Mouse (Mus musculus): ENCODE results near the gene Slc22a17. TPM values are rescaled to one million over a fixed set of nuclear protein-coding genes. Genes with fewer than 3 reads are reported as not detected.

The Slc22a17 gene
- polyA plus RNA-seq, 1 experiment, result 27.8 TPM

DNA sequence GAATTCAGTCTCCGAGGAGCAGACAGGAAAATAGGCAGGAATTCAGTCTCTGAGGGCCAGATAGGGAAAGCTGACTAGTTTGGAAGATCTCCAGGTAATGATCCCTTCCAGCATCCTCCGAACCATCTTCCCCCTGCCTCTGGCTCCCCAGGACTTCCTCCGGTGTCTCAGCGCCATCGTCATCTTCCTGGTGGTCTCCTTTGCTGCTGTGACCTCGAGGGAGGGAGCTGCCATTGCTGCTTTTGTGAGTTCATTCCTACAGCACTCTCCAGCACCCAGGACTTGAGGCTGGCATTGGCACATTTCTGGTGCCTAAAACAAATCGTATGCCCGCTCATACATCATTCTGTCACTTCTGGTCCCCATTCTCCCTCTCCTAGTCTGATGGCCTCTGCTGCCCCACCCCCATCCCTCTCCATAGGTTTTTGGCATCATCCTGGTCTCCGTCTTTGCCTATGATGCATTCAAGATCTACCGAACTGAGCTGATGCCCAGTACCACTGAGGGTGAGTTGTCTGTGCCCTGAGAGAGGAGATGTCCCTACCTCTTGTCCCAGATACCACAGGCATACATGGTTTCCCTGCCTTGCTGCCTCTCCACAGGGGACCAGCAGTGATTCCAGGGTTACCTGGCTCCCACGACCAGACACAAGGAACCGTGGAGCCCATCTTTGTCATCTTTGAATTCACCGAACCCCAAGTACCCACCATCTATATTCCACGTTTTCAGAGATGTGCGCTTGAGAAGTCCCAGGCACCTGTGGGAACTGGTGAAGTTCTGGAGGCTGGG is 25.7 kb upstream of the Slc22a17 start:
- TF ChIP-seq CTCF (IDR thresholded peaks at IDR 0.05; ENCODE audit: control insufficient read depth, insufficient read depth, insufficient replicate concordance, low read depth, low read length) (no peak), POLR2A (IDR thresholded peaks at IDR 0.05; ENCODE audit: control insufficient read depth, low read depth, low read length) (no peak)
- Histone ChIP-seq H3K4me1 (ENCODE audit: control insufficient read depth, insufficient read depth, low read length) (no peaks in the 10 kb centered on the region), H3K27me3 (ENCODE audit: control insufficient read depth, insufficient read depth, low read length) (no peaks in the 10 kb centered on the region), H3K27ac (ENCODE audit: control insufficient read depth, insufficient read depth, low read depth, low read length) (no peak overlapping the region), H3K36me3 (ENCODE audit: control insufficient read depth, insufficient read depth, low read length) (no peaks in the 10 kb centered on the region), H3K4me3 (ENCODE audit: control insufficient read depth, low read depth, low read length) (no peak overlapping the region)

DNA sequence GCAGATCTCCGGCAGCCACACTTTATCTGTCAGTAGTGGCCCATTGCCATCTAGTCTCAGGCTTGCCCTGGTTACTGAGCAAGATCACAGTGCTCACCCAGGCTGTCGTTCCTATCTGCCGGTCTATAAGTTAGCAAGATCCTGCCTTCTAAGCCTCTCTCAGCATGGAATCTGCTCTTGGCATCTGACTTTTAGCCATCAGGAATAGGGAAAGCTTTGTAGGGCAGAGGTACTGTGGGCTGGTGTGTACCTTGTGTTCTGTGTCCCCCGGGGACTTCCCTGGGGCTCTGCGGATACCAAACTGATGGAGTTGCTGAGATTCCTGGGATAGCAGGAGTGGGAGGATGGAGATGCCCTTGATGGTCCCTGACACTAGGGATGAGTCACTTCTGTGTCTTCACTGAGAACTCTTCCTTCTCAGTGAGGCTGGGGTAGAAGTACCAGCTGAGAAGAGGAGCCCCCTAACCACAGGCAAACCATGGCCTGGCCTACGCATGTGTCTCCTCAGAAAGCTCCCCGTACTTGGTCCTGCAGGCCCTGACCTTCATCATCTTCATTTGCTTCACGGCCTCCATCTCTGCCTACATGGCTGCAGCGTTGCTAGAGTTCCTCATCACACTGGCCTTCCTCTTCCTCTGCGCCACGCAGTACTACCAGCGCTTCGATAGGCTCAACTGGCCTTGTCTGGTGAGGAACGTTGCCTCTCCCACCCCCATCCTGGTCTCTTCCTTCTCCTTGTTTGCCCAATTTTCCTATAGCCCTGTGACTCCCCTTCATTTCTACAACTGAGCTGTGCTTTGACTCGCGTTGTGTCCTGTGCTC is 24.6 kb upstream of the Slc22a17 start:
- H3K27ac ChIP-seq (ENCODE audit: control insufficient read depth, insufficient read depth, low read depth, low read length), result no peak overlapping the region
- H3K4me3 ChIP-seq (ENCODE audit: control insufficient read depth, low read depth, low read length), result no peak overlapping the region
- H3K4me1 ChIP-seq (ENCODE audit: control insufficient read depth, insufficient read depth, low read length), result no peaks in the 10 kb centered on the region
- H3K27me3 ChIP-seq (ENCODE audit: control insufficient read depth, insufficient read depth, low read length), result no peaks in the 10 kb centered on the region
- H3K36me3 ChIP-seq (ENCODE audit: control insufficient read depth, insufficient read depth, low read length), result no peaks in the 10 kb centered on the region
- TF ChIP-seq POLR2A (IDR thresholded peaks at IDR 0.05; ENCODE audit: control insufficient read depth, low read depth, low read length), result no peak
- no peak for TF ChIP-seq CTCF (IDR thresholded peaks at IDR 0.05; ENCODE audit: control insufficient read depth, insufficient read depth, insufficient replicate concordance, low read depth, low read length)

DNA sequence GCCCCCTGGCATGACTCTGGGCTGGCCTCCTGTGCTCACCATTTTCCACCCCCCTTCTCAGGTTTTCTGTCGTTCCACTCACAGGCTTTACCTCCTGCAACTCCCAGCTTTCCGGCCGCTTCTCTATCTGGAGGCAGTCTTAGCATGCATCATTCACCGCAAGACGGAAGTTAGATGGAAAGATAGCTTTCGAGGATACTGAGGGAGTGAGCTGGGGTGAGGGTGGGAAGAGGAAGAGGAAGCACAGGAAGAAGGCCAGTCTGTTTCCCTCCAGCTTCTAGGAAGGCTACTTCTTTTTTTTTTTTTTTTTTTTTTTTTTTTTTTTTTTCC is 23.9 kb upstream of the Slc22a17 start:
- H3K27ac ChIP-seq (ENCODE audit: control insufficient read depth, insufficient read depth, low read depth, low read length), result no peak overlapping the region

DNA sequence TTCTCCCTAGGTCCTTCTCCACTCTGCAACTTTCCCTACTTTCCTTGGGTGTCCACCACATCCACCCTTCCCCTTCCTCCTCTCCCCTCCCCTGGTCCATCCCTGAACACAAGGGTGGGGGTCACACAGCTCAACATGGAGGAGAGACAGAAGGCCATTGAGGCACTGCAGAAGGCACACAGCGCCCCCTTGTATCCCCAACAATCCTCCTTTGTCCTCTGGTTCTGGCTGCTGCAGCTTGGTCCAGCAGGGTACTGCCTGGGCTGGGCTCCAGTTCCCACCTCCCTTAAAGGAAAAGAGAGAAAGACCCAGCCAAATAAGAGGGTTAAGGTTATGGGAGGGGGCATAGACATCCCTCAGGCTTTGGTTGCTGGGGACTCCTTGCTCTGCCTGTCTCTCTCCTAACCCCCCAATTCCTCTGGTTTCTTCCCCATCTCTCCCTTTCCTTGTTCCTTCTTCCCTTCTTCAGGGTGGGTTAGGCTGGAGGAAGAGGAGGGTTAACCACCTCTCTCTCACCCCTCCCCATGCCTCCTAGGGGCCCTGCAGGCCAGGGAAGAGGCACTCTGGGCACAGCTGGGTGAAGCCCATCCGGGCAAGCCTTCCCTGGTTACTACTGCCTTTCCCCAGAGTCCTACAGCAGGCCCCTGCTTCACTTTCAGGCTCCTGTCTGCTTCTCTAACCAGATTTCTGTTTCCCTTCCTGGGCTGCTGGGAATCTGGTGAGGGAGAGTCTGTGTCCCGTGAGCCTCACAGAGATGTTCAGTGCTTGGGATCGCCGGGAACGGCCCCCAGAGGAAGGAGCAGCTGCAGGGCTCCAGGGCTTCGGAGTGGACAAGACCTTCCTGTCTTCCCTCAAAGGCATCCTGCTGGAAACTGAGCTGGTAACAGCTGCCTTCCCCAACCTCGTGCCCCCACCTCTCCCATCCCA is 23.2 kb upstream of the Slc22a17 start, which contains the start of gene Cmtm5:
Cmtm5 (plus strand) TSS at position 358 of the 927 bp plus-strand sequence.
- TF ChIP-seq CTCF (IDR thresholded peaks at IDR 0.05; ENCODE audit: control insufficient read depth, insufficient read depth, insufficient replicate concordance, low read depth, low read length) (no peak), POLR2A (IDR thresholded peaks at IDR 0.05; ENCODE audit: control insufficient read depth, low read depth, low read length) (no peak)
- Histone ChIP-seq H3K4me3 (ENCODE audit: control insufficient read depth, low read depth, low read length) (no peak within 1 kb of the TSS), H3K4me1 (ENCODE audit: control insufficient read depth, insufficient read depth, low read length) (no peaks in the 10 kb centered on the region), H3K36me3 (ENCODE audit: control insufficient read depth, insufficient read depth, low read length) (no peaks in the 10 kb centered on the region), H3K27me3 (ENCODE audit: control insufficient read depth, insufficient read depth, low read length) (no peaks in the 10 kb centered on the region), H3K27ac (ENCODE audit: control insufficient read depth, insufficient read depth, low read depth, low read length) (no peak within 1 kb of the TSS)

More for the DNA sequence above, 23.9 kb upstream of the Slc22a17 start:
- Histone ChIP-seq H3K4me1 (ENCODE audit: control insufficient read depth, insufficient read depth, low read length) (no peaks in the 10 kb centered on the region), H3K4me3 (ENCODE audit: control insufficient read depth, low read depth, low read length) (no peak overlapping the region), H3K27me3 (ENCODE audit: control insufficient read depth, insufficient read depth, low read length) (no peaks in the 10 kb centered on the region), H3K36me3 (ENCODE audit: control insufficient read depth, insufficient read depth, low read length) (no peaks in the 10 kb centered on the region)
- TF ChIP-seq POLR2A (IDR thresholded peaks at IDR 0.05; ENCODE audit: control insufficient read depth, low read depth, low read length), result no peak
- TF ChIP-seq CTCF (IDR thresholded peaks at IDR 0.05; ENCODE audit: control insufficient read depth, insufficient read depth, insufficient replicate concordance, low read depth, low read length), result no peak

DNA sequence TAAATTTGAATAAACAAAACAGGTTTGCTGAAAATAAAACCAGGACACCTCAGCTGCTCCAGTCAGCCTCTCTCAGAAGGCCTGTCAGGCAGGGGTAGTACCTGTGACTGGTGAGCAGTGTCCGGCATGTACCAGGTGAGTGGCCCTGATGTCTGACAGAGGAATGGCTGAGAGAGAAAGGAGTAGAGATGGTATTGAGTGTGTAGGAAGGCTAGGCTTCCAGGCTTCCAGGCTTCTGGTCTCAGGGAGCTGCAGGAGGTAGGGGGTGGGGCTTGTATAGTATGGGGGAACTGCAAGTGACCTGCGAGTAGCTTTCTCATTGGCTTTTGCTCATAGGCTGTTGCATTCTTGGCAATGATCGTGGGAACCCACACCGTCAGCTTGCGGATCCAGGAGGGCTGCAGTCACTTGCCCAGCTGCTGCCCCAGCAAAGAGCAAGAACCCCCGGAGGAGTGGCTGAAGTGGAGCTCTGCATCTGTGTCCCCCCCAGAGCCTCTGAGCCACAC is 19.8 kb upstream of the Slc22a17 start, which contains the start of gene Il25:
Il25 (plus strand) TSS at position 51 of the 506 bp plus-strand sequence.
- no peak for TF ChIP-seq POLR2A (IDR thresholded peaks at IDR 0.05; ENCODE audit: control insufficient read depth, low read depth, low read length)
- TF ChIP-seq CTCF (IDR thresholded peaks at IDR 0.05; ENCODE audit: control insufficient read depth, insufficient read depth, insufficient replicate concordance, low read depth, low read length), result no peak
- Histone ChIP-seq H3K36me3 (ENCODE audit: control insufficient read depth, insufficient read depth, low read length) (no peaks in the 10 kb centered on the region), H3K27me3 (ENCODE audit: control insufficient read depth, insufficient read depth, low read length) (no peaks in the 10 kb centered on the region), H3K4me3 (ENCODE audit: control insufficient read depth, low read depth, low read length) (no peak within 1 kb of the TSS), H3K4me1 (ENCODE audit: control insufficient read depth, insufficient read depth, low read length) (no peaks in the 10 kb centered on the region), H3K27ac (ENCODE audit: control insufficient read depth, insufficient read depth, low read depth, low read length) (no peak within 1 kb of the TSS)

DNA sequence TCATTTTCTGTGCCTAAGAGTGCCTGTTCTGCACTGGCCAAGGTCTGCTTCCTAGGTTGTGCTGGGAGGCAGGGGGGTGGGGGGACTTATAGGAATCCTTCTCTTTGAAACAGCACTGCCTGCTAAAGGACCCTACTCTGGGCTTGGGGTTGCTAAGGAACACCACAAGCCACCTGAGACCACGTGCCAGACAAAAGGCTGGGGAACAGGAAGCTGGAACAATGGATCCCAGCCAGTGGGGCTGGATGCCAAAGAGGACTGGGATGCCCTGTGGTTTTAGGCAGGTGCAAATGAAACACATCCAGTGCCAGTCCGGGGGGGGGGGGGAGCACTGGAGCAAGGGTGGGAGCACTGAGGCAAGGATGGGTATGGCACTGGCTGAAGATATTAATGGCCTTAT is 17.5 kb upstream of the Slc22a17 start:
- H3K4me1 ChIP-seq (ENCODE audit: control insufficient read depth, insufficient read depth, low read length), result peaks cover 13% of the 10 kb centered on the region
- H3K27ac ChIP-seq (ENCODE audit: control insufficient read depth, insufficient read depth, low read depth, low read length), result no peak overlapping the region

More for the DNA sequence above, 17.5 kb upstream of the Slc22a17 start:
- Histone ChIP-seq H3K27me3 (ENCODE audit: control insufficient read depth, insufficient read depth, low read length) (no peaks in the 10 kb centered on the region), H3K4me3 (ENCODE audit: control insufficient read depth, low read depth, low read length) (no peak overlapping the region), H3K36me3 (ENCODE audit: control insufficient read depth, insufficient read depth, low read length) (no peaks in the 10 kb centered on the region)
- TF ChIP-seq CTCF (IDR thresholded peaks at IDR 0.05; ENCODE audit: control insufficient read depth, insufficient read depth, insufficient replicate concordance, low read depth, low read length) (no peak), POLR2A (IDR thresholded peaks at IDR 0.05; ENCODE audit: control insufficient read depth, low read depth, low read length) (no peak)
